Mouse (Mus musculus) frontal cortex, adult (tissue): ENCODE measurements around the gene Hist1h2bj.

ENCODE experiments used
- ATAC-seq: cut with Nextera tagmentation; 2 replicates; pipeline ENCODE4 v1.9.2; 2017; ENCODE audit warnings: mild to moderate bottlenecking, moderate library complexity, mixed read lengths; ENCODE audit not compliant: low TSS enrichment

The Hist1h2bj gene

DNA sequence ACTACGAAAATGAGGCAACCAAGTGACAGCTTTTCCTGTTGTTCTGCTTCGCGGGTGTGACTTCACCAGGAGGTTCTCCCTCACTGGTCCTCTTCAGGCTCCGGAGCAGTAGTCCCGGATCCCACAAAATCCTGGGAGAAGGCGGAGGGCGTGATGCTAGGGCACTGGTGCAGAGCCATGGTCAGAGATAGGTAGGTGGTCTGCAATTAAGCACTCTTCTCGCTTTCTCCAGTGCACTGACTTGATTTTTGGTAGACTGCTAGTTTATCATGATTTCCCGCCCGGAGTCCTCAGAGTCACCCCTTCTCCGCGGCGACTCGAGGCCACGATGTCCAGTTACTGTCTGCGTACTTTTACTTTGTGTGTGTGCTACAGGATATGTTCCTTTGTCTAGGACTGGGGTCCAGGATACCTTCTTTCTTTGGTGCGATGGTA is 28.6 kb upstream of the Hist1h2bj start:
- no peak for ATAC-seq

DNA sequence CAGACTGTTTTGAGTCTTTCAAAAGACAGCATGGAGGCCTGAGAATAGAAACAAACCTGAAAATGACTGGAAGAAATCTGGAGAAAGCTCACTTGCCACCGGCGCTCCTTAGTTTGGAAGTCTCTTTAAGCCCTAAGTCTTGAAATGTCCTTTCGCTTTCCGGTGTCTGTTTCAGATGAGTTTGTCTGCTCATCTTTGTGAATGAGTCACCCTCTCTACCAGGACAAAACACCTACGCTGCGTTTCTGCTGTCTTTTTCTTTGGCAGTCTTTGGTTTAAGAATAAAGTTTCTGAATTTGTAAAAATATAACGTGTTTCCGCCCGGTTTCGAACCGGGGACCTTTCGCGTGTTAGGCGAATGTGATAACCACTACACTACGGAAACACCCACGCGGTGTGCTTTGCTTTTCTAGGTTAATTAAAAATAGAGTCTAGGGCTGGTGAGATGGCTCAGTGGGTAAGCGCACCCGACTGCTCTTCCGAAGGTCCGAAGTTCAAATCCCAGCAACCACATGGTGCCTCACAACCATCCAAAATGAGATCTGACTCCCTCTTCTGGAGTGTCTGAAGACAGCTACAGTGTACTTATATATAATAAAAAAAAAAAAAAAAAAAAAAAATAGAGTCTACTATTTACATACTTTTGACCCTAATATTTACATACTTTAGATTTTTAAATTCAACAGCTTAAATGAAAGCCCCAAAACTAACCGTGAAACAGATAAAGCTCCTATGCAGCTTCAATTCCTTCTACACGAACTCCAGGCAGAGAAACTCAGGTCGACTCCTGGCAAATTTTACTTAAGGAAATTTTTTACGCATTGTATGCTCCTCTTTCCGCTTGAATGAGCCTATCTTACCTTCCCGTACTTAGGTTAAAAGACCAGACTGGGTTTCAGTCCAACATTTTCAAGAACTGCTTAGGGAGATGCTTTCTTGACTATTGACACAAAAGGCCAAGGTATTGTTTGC is 27.2 kb upstream of the Hist1h2bj start:
- ATAC-seq: peak; percentile 84

DNA sequence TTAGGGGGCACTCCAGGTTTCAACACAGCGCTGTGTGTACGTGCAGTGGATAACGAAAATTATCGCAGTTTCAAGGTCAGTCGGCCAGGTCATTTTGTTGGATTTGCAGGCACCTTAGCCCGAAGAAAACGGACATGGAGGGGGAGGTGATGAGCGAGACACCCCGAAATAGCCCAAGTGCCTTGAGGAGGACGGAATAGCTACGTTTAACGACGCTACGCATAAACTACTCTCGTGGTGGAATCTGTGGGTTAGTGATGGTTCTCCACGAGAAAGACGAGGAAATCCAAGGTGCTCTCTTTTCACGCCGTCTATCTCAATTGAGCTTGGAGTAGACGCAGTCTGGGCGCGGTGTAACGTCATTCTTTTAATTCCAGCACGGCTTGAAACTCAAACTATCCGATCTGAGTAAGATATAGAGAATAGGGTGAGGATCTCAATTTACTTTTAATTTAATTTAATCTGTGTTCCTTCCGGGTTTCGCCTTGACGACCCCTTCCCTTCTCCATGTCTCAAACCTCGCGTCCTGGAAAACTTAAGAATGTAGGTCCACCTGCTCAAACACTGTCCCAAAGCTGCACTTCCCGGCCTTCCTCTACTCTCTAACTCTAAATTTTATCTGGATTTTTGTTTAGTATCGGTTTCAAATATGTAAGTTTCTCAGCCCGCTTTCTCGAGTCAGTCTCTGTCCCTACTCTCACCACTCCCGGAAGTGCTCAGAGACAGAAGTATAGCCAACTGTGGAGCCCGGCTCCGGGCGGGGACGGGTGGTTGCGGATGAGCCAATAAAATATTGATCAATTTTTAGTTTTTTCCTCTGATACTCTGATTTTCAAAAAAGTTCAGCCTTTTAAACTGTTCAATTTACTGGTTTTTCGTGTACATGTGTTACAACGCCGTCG is 22.8 kb upstream of the Hist1h2bj start:
- ATAC-seq: no peak

DNA sequence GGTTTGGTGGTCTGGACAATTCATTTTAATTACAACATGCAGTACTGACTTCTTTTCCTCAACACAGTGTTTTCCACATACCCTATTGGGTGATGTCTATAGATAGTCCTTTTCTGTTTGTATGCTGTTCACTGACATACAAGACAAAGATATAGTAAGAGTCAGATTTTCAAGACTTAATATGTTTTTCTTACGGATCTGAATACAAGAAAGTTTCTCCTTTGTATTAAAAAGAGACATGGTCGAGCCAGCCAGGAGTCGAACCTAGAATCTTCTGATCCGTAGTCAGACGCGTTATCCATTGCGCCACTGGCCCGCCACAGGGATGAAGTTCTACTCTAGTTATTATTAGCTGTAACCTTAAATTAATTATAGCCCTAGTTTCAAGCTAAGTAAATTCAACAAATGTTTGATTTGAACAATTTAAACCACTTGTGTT is 22.1 kb upstream of the Hist1h2bj start:
- no peak for ATAC-seq

DNA sequence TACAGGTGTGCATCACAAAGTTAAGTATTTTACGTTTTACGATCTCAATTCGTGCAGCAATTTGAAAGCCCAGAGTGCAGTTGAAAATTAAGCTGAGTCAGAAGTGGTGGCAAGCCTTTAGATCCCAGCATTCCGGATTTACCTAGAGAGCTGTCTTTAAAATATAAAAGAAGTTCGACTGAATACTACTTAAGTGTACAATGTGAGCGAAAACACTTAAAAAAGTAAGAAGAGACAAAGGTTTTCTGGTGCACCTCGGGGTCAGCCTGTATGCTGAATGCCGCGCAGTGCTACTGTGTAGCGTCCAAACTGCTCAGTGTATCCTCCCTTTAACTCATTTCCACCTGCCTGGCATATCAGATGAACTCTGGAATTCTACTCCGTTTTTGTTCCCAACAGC is 21.4 kb upstream of the Hist1h2bj start:
- ATAC-seq: no peak

DNA sequence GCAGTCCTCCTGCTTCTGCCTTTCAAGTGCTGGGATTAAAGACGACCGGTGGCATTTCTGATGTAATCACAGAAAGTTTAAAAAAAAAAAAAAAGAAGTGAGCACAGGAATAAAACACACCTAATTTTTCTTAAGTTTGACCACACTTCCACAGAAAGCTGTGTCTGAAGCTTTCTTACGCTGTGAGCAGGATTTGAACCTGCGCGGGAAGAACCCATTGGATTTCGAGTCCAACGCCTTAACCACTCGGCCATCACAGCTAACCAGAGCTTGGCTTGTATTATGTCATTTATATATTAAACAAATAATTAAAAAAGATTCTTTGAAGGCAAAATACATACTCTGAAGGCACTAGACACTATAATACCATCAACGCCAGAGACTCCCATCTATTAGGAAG is 20.8 kb upstream of the Hist1h2bj start:
- ATAC-seq: peak; percentile 75

DNA sequence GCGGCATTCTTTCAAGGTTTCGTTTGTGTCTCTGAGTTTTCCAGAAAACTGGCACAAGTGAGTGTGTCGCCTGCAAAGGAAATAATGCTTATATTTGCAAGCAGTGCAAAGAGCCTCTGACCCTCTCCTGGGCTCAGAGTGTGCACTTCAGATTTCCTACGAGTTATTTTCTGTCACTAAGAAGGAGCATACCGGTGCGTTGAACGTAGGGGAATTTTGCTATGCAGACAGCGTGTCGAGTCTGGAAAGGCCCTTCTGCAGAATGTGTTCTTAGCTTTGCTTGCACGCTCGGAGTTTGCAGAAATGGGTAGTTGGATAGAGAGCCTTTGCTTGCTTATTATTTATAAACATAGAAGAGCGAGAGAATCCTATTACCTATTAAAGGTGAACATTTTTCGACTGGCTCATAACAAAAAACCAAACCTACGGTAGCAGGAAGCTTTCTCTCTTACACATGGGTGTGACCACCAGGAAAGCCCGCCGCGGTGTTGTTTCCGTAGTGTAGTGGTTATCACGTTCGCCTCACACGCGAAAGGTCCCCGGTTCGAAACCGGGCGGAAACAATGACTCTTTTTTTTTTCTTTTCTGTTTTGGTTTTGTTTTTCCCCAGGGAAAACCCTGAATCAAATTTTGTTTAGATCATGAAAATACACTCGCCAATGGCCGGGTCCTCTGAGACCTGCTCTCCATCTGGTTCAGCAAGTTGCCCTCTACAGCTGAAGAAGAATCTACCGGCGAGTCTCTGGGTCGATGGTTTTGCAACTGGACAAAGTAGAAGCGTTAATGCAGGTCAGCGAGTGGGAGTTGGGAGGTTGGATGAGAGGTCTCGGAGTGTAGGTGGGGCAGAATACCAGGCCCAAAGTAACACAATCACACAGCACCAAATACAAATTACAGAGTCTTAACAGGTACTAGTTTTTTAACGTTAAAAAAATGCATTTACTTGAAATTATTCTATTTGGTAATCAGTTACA is 16.7 kb upstream of the Hist1h2bj start:
- peak; percentile 68 for ATAC-seq

DNA sequence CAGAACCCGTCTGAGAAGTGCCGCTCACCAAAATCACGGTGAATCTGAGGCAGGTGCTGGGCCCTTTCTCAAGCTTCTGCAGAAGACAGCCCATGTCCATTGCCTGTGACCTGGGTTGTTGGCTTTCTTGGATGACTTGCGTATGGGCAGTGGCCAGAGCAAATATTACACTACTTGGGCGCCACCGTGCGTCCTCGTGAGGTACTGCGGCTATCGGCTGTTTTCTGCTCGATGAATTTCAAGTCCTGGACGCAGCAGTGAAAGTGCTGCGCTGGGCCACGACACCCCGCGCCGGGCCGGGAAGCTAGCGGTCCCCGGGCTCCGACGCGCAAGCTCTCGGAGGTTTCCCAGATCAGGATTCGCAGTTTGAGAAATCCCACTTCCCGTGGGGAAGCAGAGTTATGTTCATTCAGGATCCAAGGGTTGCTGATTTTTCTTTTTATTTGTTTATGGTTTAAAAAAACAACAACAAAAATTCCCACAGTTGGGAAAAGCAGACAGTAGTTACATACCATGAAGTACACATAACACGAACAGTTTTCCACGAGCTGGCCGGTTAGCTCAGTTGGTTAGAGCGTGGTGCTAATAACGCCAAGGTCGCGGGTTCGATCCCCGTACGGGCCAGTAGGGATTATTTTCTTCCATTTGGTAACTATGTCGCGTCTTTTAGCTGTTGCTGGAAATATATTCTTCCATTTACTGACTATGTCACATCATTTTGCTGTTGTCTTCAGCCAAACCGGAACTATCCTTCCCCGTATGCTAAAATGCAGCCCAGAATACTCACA is 14.1 kb upstream of the Hist1h2bj start:
- ATAC-seq: peak; percentile 82

DNA sequence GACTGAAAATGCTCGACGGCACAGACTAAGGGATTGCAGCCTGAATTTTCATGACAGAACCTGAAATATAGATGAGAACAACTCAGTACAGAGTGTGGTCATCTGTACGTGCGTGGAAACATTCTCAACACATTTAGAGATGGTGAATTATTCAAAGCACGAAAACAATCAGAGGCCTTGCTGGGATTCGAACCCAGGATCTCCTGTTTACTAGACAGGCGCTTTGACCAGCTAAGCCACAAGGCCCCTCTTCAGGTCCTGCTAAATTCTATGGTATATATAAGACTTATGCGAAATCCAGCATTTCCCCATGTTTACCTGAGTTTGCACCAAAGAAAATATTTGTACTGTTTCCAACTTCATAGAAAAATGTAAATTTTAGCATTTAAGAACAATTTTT is 13.1 kb upstream of the Hist1h2bj start:
- no peak for ATAC-seq

DNA sequence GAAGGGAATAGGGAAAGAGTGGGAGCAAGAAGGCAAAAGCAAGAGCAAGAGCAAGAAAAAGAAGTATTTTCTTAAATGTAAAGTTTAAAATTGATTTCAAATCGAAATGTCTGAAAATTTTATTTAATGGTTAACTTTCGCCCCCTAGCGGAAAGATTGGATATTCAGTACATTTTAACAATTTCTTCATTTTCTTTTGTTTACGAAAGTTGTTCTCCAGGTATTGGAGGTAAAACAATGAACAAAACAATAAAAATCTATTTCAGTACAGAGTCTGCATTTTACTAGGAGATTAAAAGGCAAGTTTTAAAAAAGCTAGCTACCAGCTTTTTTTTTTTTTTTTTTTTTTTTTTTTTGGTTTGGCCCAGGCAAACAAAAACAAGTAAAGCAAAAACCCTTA is 12.5 kb upstream of the Hist1h2bj start:
- ATAC-seq: no peak

DNA sequence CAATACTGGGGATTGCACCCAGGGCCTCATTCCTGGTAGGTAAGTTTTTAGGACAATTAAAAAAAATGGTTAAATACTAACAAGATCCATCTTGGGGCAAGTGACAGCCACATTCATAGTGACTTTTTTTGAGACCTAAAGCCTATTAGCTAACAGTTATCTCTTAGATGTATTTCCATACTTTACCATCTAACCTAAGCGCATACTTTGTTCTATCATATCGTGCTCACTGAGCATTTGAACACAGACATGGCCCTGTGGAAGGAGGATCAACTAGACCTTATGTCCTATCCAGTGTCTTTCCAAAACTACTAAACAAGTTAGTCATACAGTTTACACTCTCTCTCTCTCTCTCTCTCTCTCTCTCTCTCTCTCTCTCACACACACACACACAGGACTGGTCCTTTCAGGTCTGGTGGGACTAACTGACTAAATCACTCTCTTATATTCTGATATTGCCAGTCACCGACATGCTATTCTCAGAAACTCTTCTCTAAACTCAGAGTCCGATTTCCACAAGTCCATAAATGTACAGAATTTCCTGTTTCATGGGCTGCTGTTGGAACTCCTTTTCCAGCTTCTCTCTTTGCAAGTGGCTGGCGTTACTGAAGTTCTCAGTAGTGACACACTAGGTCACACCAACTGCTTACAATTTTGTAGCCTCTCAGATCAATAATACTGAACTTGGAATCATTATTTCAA is 9.1 kb upstream of the Hist1h2bj start:
- no peak for ATAC-seq

DNA sequence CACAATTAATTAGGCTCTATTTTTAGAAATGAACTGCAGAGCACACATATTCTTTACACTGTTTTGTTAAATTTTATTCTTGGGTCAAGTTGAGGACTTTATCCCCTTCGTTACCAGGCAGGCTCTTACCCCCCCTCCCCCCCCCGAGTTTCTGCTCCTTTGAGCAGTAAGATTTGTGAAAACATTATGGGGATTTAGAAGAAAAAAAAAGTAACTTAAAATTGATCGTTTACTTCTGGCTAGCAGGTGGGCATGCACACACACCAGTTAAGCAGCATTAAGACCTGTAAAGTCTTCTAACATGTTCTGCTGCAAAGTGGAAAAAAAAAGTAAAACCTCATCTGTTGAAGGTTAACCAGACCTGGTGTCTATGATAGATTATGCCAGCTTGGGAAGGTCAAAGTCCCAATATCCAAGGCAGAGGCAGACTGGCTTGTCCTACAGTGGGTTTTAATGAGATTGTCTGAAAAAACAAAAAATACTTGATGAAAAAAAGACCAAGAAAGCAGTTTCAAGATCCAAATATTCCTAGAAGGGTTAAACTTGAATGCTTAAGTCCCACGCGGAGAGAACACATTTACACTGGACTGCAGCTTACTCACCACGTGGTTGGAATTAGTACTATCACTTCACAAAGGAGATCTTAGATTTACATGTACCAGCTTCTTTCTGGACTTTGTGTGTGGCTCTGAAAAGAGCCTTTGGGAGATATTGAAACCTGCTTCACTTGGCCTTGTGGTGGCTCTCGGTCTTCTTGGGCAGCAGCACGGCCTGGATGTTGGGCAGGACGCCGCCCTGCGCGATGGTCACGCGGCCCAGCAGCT is 8.4 kb upstream of the Hist1h2bj start:
- ATAC-seq: no peak

DNA sequence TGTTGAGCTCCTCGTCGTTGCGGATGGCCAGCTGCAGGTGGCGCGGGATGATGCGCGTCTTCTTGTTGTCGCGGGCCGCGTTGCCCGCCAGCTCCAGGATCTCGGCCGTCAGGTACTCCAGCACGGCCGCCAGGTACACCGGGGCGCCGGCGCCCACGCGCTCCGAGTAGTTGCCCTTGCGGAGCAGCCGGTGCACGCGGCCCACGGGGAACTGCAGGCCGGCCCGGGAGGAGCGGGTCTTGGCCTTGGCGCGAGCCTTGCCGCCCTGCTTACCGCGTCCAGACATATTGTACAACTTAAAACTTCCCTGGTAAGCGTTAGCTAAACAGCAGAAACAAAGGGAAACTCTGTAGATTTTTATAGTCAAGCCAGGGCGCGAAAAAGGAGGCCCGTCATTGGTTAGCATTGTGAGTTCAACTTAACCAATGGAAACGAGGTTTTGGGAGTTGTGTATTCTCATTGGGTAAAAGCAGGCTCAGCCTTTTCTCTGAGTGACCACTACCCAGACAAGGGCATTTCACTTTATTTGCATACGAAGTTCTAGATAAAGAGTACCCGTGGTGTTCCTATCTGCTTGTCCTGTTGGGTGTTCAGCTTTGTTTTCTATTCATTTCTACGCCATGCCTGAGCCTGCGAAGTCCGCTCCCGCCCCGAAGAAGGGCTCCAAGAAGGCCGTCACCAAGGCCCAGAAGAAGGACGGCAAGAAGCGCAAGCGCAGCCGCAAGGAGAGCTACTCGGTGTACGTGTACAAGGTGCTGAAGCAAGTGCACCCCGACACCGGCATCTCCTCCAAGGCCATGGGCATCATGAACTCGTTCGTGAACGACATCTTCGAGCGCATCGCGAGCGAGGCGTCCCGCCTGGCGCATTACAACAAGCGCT is 7.5 kb upstream of the Hist1h2bj start, which contains the start of the genes Hist1h2ah and Hist1h2bk:
Gene Hist1h2ah, minus strand, starts transcription at position 302 of the 882 bp plus-strand sequence.
Gene Hist1h2bk, plus strand, starts transcription at position 604 of the 882 bp plus-strand sequence.
- ATAC-seq: peak; percentile 100

DNA sequence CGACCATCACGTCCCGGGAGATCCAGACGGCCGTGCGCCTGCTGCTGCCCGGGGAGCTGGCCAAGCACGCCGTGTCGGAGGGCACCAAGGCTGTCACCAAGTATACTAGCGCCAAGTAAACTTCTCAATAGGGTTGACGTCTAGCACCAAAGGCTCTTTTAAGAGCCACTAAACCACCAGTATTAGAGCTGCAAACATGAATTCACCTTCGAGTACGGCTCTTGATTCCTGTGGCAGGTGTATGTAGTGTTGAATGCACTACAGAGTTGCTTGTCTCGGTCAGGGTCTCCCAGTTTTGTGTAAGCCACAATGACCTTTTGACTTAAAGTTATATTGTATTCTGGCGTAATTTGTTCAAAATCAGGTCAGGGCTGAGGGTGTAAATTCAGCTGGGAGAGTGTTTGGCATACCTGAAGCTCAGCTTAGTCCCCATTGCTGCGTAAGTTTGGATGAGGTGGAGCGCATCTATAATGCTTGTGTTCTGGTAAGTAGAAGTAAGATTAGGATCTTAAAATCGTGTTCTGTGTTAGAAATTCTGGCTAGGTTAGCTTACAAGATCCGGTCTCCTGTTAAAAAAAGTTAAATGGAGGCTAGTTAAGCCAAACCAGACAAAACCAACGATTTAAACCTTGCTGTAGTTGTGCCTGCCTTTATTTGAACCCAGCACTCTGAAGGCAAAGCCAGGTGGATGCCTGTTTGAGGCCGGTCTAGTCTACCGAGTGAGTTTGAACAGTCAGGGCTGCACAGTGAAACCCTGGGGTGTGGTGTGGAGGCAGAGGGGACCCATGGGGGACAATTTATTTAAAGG is 6.7 kb upstream of the Hist1h2bj start:
- ATAC-seq: no peak

DNA sequence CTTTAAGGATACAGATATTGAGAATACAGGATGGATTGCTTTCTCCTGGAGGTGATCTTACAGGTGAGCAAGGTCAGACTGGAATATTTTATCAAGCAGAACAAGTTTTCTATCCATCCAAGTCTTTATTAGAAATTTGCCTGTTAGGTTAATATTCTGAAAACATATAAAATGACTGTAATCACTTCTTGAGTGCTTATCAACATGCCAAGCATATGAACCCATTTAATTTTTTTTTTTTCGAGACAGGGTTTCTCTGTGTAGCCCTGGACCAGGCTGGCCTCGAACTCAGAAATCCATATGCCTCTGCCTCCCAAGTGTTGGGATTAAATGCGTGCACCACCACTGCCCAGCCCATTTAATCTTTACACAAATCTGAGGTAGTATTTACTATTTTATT is 6.0 kb upstream of the Hist1h2bj start:
- ATAC-seq: no peak

DNA sequence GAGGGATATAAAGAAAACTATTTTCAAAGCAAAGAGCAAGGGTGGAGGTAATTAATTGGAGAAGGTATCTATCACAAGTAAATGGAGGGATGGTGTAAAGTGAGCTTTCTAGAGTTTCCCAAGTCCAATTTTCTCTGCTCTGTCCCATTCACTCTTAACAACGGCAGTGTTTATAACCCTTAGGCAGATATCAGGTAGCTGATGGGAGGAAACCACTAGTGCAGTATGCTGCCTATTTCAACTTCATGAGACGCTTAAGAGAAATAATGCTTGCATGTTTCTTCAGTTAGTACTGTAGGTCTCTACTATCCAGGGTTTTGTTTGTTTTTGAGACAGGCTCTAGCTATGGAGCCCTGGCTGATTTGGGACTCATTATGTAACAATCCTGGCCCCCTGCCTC is 5.6 kb upstream of the Hist1h2bj start:
- ATAC-seq: no peak

DNA sequence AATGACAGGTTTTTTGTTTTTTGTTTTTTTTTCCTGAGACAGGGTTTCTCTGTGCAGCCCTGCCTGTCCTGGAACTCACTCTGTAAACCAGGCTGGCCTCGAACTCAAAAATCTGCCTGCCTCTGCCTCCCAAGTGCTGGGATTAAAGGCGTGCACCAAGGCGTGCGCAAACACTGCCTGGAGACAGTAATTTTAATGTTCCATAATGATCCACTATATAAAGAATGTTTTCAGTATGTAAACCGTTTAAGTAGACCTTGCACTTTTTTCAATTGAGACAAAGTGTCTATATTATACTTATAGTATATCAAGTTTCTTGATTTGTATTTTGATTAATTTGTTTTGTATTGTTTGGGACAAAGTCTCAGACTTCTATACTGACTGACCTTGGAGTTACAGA is 3.6 kb upstream of the Hist1h2bj start:
- ATAC-seq: no peak
